Mouse (Mus musculus) heart, adult 2 months (tissue): ENCODE measurements around the gene Olfr47. TPM values are rescaled to one million over a fixed set of nuclear protein-coding genes. Genes with fewer than 3 reads are reported as not detected.

Experiments used
- DNase-seq, 2 experiments: peaks; one replicate each; pipeline ENCODE4 v3.0.0; 2021
- H3K27ac ChIP-seq: fragments of 200-600 bp; 2 replicates; pipeline ENCODE4 v1.8.1; 2022
- H3K27me3 ChIP-seq: fragments of 200-500 bp; 2 replicates; pipeline ENCODE4 v1.6.1; 2012; ENCODE audit warnings: mild to moderate bottlenecking, low read length, inconsistent platforms, mixed read lengths; ENCODE audit not compliant: control insufficient read depth, insufficient read depth
- H3K36me3 ChIP-seq: fragments of 200-500 bp; 2 replicates; pipeline ENCODE4 v1.6.1; 2012; ENCODE audit warnings: low read length, inconsistent platforms; ENCODE audit not compliant: control insufficient read depth, insufficient read depth
- H3K4me1 ChIP-seq: fragments of 200-500 bp; 2 replicates; pipeline ENCODE4 v1.6.1; 2011; ENCODE audit warnings: low read length; ENCODE audit not compliant: control insufficient read depth, insufficient read depth
- H3K4me3 ChIP-seq: fragments of 200-600 bp; 2 replicates; pipeline ENCODE4 v1.8.1; 2022
- H3K79me2 ChIP-seq: fragments of 200-500 bp; replicated peaks from 2 replicates; pipeline ENCODE4 v1.6.1; 2012; ENCODE audit warnings: mild to moderate bottlenecking, inconsistent platforms, low read length, moderate library complexity, mixed read lengths; ENCODE audit not compliant: control insufficient read depth, insufficient read depth
- H3K9ac ChIP-seq: fragments of 200-500 bp; 2 replicates; pipeline ENCODE4 v1.6.1; 2012; ENCODE audit warnings: low read depth, mild to moderate bottlenecking, control low read depth, inconsistent platforms, low read length, mixed read lengths
- CTCF ChIP-seq: fragments of 200-600 bp; IDR thresholded peaks from 2 replicates; pipeline ENCODE4 v1.8.1; 2022; ENCODE audit warnings: antibody characterized with exemption, mild to moderate bottlenecking, moderate library complexity
- EP300 ChIP-seq: fragments of 200-500 bp; IDR thresholded peaks from 2 replicates; pipeline ENCODE4 v1.6.1; 2011; ENCODE audit warnings: low read depth, low read length, control low read depth; ENCODE audit not compliant: insufficient read depth
- POLR2A ChIP-seq: fragments of 200-500 bp; IDR thresholded peaks from 2 replicates; pipeline ENCODE4 v1.6.1; 2011; ENCODE audit warnings: mild to moderate bottlenecking, low read depth, low read length, control low read depth; ENCODE audit not compliant: insufficient read depth
- WGBS: fragments of 180-500 bp; shearing (Covaris S2); methylation state at CpG from one replicate; pipeline ENCODE4 v1.1.7; 2018; 5-methylcytosine and 5-hydroxymethylcytosine counted together
- intact Hi-C: fragments of 180-260 bp; cut with DNase I; formaldehyde crosslinking; loops from one replicate; pipeline ENCODE4 v1.15.1; 2025
- polyA plus RNA-seq: library from polyadenylated mRNA; depleted of rRNA; stranded (reverse); fragments of >200 nt; gene quantifications from 2 replicates; pipeline ENCODE4 v1.2.3, GENCODE M21; 2012
- total RNA-seq, 2 experiments: library from RNA; stranded (reverse); gene quantifications; 2 replicates each; pipeline ENCODE4 v1.2.3; 2021

Olfr47 gene
- total and polyA plus RNA-seq, 3 experiments = not detected

DNA sequence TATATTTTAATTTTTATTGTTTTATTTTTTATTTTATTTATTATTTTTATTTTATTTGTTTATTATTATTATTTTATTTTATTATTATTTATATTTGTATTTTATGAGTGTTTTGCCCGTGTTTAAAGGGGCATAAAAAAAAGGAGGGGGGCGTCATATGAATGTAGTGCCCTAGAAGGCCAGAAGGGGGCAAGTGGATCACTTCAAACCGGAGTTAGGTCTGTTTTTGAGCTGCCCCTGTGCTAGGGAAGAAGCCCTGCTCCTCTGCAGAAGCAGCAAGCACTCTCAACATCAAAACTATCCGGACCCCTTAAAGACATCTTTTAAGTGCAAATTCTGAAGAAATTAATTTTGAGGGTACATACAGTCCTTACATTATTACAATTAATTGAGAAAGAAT lies 10.7 kb downstream of the Olfr47 start:
- no peak overlapping the region for H3K9ac ChIP-seq
- no peaks in the 10 kb centered on the region for H3K36me3 ChIP-seq
- no peak overlapping the region for H3K27ac ChIP-seq
- H3K4me3 ChIP-seq = no peak overlapping the region
- H3K4me1 ChIP-seq = no peaks in the 10 kb centered on the region
- no peaks in the 10 kb centered on the region for H3K79me2 ChIP-seq
- no peak for DNase-seq
- TF ChIP-seq CTCF = peak; percentile 59
- TF ChIP-seq EP300 = no peak
- no peaks in the 10 kb centered on the region for H3K27me3 ChIP-seq
- 12% methylated on average over 4 of the region's 4 CpGs for WGBS
- intact Hi-C loops = no loop called here

DNA sequence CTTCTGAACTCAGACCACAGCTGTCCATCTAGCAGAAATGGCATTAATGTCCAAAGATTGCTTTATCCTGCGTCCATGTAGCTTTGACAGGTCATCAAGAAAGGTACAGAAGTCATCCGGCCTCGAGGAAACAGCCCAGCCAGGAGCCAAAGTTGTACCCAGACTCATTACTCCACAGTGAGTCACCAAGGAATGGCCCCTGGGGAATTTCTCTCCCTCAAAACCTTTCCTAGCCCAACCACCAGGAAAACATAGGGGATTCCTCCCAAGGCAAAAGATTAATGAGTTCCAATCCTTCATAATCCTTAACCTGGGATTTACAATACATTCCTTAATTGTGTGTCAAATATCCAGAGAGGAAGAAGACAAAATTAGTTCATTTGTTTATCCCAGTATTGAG lies 16.1 kb downstream of the Olfr47 start:
- intact Hi-C loops = no loop called here
- H3K4me1 ChIP-seq = no peaks in the 10 kb centered on the region
- 35% methylated on average over 3 of the region's 3 CpGs for WGBS

DNA sequence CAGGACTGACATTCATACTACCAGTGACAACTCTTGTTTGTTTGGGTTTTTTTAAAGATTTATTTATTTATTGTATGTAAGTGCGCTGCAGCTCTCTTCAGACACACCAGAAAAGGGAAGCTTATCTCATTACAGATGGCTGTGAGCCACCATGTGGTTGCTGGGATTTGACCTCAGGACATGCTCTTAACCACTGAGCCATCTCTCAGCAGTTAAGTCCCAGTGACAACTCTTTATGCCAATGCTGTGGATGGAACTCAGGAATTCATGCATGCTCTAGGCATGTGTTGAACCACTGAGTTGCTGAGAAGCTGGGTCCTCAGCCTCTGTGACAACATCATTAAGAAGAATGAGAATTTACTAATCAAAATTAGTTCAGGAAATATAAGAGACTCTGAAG lies 21.7 kb downstream of the Olfr47 start:
- no peak overlapping the region for H3K9ac ChIP-seq
- H3K27ac ChIP-seq = no peak overlapping the region
- no peaks in the 10 kb centered on the region for H3K4me1 ChIP-seq
- no peaks in the 10 kb centered on the region for H3K36me3 ChIP-seq
- no peak for DNase-seq
- H3K27me3 ChIP-seq = no peaks in the 10 kb centered on the region
- 65% methylated on average over 1 of the region's 1 CpGs for WGBS
- intact Hi-C loops = no loop called here
- no peak for TF ChIP-seq EP300
- TF ChIP-seq POLR2A = no peak
- TF ChIP-seq CTCF = no peak
- H3K4me3 ChIP-seq = no peak overlapping the region
- H3K79me2 ChIP-seq = no peaks in the 10 kb centered on the region

More for the DNA sequence above, 16.1 kb downstream of the Olfr47 start:
- DNase-seq = no peak
- no peak overlapping the region for H3K4me3 ChIP-seq
- H3K9ac ChIP-seq = no peak overlapping the region
- H3K36me3 ChIP-seq = no peaks in the 10 kb centered on the region
- TF ChIP-seq POLR2A (no peak), EP300 (no peak), CTCF (no peak)
- H3K27me3 ChIP-seq = no peaks in the 10 kb centered on the region
- no peaks in the 10 kb centered on the region for H3K79me2 ChIP-seq
- no peak overlapping the region for H3K27ac ChIP-seq

DNA sequence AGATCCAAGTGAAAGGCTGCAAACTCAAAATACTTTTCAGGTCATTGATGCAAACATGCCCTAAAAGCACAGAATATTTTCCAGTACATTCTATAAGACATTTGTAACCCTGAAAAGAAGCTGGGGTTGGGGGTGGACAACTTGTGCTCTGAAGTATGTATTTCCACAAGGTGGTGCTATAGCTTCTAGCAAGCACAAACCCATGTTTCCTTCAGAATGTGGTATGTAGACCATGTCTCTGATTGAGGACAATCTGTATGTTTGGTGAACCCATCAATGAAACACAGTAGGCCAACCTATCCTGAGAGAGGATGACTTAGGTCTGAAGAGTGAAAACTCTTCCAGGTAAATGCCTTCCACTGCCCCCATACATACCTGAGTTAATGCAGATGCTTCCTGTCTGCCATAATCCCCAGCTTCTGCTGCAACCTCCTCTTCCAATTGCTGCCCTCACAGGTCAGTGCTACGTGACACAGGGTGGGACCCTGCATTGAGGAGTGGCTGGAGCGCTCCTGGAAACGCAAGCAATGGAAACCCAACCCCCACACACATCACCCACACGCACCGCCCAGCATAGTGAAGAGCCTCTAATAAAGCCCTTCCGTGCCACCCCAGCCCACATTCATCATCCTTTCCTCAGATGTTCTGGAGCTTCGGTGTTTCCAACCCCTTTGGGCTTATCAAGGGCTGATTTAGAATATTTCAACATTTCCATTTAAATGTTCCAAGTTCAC lies 23.0 kb downstream of the Olfr47 start:
- no peak overlapping the region for H3K27ac ChIP-seq
- H3K4me3 ChIP-seq = no peak overlapping the region
- intact Hi-C loops = loop anchor here (1.0 kb wide), 2 partner anchors 24 to 43 kb away; no protein-coding TSS in a partner anchor
- DNase-seq = no peak
- TF ChIP-seq EP300 = no peak
- no peak for TF ChIP-seq POLR2A
- peak; percentile 83 for TF ChIP-seq CTCF
- no peak overlapping the region for H3K9ac ChIP-seq
- no peaks in the 10 kb centered on the region for H3K36me3 ChIP-seq
- H3K4me1 ChIP-seq = no peaks in the 10 kb centered on the region
- WGBS = 64% methylated on average over 7 of the region's 7 CpGs
- H3K27me3 ChIP-seq = no peaks in the 10 kb centered on the region
- no peaks in the 10 kb centered on the region for H3K79me2 ChIP-seq

DNA sequence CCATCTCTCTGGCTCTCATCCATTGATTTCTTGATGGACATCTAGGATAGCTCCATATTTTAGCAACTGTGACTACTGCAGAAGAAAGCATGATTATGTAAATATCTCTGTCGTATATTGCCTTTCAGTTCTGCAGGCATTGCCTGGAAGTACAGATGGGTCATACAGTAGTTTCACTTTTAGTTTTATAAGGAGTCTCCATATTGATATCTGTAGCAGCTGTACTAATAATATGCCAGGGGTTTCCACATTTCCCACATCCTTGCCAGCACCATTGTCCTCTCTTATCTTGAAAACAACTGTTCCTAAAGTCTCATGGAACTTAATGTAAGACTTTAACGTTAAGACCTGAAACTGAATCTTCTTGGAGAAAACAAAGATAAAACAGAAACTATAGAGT lies 29.4 kb downstream of the Olfr47 start:
- no peak for DNase-seq
- H3K4me3 ChIP-seq = no peak overlapping the region
- no peaks in the 10 kb centered on the region for H3K79me2 ChIP-seq
- peak overlapping the region; percentile 56 for H3K27ac ChIP-seq
- no peaks in the 10 kb centered on the region for H3K27me3 ChIP-seq
- H3K4me1 ChIP-seq = peaks cover 2% of the 10 kb centered on the region
- TF ChIP-seq POLR2A (no peak), EP300 (no peak), CTCF (no peak)
- WGBS = 19% methylated on average over 2 of the region's 2 CpGs
- H3K9ac ChIP-seq = no peak overlapping the region
- H3K36me3 ChIP-seq = peaks cover 5% of the 10 kb centered on the region; the same call in 1 of the 2 replicates
- intact Hi-C loops = loop anchor here (10.0 kb wide), 1 partner anchor 404 kb away; the partner anchor contains the start of gene Tpk1

DNA sequence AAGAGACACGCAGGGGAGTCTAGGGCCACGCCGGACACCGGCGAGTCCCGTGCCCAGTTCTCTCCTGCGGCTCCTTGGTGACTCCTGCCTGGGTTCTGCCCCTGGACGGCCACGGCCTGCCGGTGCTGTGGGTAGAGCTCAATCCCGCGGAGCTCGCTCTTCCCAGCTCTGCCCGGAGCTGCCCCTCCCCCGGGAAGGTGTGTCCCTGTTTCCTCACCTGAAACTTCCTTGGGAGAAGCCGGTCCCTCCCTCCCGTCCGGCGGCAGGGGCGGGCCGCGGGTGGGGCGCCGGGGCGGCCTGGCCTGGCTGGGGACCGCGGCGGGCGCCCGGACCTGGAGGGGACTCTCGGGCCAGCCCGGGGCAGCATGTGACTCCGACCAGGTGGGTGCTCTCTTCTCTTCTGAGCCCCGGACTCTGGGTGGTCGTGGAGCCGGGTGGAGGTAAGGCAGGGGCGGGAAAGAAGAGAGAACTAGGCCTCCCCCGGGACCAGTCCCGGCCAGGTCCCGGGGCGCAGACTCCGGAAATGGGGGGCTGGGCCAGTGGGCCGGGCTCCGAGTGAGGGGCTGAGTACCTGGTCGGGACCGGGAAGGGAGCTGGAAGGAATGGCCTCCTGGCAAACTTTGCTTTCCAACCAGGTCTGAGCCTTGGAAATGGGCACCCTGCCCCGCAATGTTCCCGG lies 34.2 kb downstream of the Olfr47 start, which contains the start of gene Arhgef5:
Gene Arhgef5, plus strand, starts transcription at position 220 of the 679 bp plus-strand sequence.
- Histone ChIP-seq H3K79me2 (no peaks in the 10 kb centered on the region; the same call in 1 of the 2 replicates), H3K36me3 (peaks cover 6% of the 10 kb centered on the region), H3K27ac (peak within 1 kb of the TSS; percentile 77), H3K4me3 (peak within 1 kb of the TSS; percentile 78), H3K4me1 (peaks cover 4% of the 10 kb centered on the region), H3K9ac (peak within 1 kb of the TSS; percentile 92), H3K27me3 (no peaks in the 10 kb centered on the region)
- no peak for TF ChIP-seq POLR2A
- intact Hi-C loops = loop anchor here (10.0 kb wide), 1 partner anchor 399 kb away; the partner anchor contains the start of gene Tpk1
- WGBS = under 1% methylated on average over 47 of the region's 48 CpGs
- peak; percentile 78 to 79 for DNase-seq
